Mouse (Mus musculus) MEL-GATA-1-ER (cell line): ENCODE measurements at regions not wholly inside any gene's neighbourhood (a gene's known extent, or its start where the extent isn't known, plus 50 kb on each side); places are given as distances from the start of the nearest gene placed in this dataset.

Source experiments
- DNase-seq: peaks from one replicate; pipeline ENCODE4 v3.0.0-alpha.2; 2012; ENCODE audit warnings: low read depth; ENCODE audit errors: extremely low read depth

DNA sequence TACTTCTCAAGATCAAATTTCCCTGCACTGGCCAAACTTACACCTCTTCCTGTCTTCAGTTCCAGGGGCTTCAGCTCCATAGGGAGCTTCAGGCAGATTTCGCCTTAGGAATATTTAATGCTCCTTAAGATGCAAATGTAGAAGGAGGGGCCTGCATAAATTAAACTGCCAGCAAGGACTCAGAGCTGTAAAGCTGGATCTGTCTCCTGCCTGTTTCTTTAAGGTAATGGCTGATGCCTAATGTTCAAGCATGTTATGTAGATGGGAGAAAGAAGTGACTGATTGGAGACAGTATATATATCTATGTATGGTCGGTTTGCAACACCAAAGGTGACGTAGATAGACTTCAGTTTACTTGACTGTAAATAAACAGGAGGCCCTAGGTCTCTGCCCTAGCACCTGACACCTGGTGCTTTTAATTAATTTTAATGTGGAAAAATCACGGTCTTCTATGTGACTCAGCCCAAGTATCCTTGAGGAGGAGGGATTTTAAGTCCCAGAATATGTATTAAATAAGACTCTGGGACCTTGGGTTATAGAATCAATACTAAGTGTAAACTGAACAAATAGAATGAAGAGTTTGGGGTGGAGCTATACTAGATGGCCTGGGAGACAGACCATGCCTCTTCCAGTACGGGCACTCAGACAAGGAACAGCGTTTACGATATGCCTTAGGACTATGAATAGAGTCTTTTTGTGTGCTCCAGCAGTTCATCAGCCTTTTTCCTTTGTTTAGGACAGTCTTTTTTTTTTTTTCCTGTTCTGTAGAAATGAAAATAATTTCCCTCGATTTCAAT, 651.7 kb upstream of the Lmcd1 start:
- no peak for DNase-seq

- DNase-seq = no peak
Measured at GRCm38 (mm10) chr6:111622481-111623139, 650.9 kb upstream of the Lmcd1 start.

GRCm38 (mm10) chr6:111623140-111623497, 650.4 kb upstream of the Lmcd1 start:
- DNase-seq = no peak

GRCm38 (mm10) chr6:111625501-111625900, 648.1 kb upstream of the Lmcd1 start:
- DNase-seq = no peak

DNA sequence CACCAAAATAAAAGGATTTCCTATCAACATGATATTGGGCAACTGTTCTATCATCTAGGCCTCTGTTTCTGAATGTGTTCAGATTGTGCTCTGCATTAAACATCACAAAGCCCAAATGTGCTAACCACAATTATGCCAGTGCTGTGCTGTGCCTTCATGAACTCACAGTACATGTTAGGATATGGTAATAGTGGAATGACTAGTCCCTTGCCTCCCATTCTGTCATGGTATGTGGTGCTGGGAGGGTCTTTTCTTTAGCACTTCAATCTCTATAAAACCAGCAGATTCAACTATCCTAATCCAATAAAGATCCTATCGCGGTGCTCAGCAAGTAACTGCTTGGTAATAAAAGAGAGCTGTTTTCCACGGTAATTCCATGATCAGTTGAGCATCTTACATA, 620.8 kb upstream of the Lmcd1 start:
- no peak for DNase-seq

- no peak for DNase-seq
Measured at GRCm38 (mm10) chr6:111659957-111660356, 613.6 kb upstream of the Lmcd1 start.

DNA sequence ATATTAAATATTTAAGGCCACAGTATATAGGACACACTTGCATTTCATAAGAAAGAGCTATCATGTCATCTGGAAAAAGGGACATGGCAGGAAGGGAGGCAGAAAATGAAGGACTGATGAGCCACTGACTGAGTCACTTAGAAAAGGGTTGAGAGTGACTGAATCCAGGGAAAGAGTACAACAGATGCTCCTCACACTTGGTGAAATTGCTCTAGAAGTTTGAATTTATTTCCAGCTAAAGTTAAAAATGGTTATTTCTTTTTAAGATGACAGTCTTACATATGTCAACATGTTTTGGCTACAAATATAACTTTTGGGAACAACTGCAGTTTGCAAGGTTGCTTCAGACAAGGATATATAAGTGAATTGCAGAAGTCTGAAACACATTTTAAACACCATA, 609.0 kb upstream of the Lmcd1 start:
- DNase-seq = no peak

DNA sequence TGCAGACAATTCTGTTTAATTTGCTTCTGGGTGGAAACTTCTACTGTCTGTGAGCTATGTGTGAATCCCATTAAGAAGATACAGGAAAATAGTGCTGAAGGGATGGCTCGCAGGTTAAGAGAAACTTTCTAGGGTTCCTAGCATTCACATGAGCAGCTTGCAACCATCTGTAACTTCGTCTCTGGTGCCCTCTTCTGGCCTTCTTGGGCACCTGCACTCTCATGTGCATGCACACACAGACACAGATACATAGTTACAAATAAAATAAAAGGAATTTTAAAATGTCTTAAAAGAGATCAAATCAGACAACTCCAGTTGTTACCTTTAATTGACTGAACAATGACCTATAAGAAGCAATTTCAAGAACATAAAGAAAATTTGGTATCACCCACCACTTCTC, 588.6 kb upstream of the Lmcd1 start:
- DNase-seq = no peak

DNA sequence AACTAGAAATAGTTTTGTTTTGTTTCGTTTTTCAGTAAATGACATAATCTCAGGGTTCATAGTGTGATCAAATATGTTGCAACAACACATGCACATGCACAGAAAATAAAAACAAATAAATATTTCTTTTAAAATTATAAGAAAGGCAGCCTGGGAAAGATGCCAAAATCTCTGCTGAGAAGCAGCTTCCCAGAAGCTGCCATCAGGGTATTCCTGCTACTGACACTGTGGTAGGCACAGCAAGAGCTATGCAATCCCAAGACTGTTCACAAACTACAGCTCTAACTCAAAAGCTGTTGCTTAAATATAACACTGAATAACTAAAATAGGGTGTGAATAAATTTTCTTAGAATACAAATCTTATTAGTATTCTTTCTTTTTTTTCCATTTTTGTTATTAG, 570.7 kb upstream of the Lmcd1 start:
- no peak for DNase-seq

- no peak for DNase-seq
Measured at GRCm38 (mm10) chr6:111708277-111708676, 565.3 kb upstream of the Lmcd1 start.

GRCm38 (mm10) chr6:111725969-111726368, 547.6 kb upstream of the Lmcd1 start:
- no peak for DNase-seq

DNA sequence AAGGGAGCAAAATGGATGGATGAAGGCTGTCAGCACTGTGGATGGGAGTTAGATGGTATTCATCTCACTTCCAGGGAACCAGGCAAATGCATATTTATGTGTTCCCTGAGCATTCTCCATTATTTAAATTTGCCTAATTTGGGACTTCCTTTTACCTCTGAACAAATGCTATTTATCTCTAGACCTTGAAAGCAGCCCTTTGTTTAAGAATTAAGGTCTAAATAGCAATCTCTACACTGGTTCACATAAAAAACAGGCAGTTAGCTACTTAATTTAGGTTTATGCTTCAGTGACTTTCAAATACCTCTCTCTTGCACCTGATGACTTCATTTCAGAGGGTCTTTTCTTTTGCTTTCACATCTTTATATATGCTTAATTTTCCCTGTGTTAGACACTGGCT, 543.2 kb upstream of the Lmcd1 start:
- no peak for DNase-seq

DNA sequence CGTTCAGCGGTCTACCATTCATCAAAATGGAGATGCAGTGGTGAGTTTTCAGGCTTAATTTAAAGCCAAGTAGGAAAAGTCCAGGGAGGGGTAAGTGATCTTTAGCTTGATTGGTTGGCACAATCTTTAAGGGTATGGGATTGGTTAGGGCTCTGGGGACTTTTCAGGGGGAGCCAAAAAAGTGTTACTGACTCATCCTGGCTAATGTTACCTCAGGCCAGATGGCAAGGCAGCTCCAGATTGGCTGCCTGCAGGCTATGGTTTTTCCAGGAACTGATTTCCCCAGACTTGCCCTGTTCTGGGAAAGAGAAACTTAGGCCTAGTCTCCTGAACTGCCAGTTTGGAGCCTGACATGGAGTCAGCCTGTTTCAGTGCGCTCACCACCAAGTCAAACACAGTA, 539.6 kb upstream of the Lmcd1 start:
- no peak for DNase-seq

DNA sequence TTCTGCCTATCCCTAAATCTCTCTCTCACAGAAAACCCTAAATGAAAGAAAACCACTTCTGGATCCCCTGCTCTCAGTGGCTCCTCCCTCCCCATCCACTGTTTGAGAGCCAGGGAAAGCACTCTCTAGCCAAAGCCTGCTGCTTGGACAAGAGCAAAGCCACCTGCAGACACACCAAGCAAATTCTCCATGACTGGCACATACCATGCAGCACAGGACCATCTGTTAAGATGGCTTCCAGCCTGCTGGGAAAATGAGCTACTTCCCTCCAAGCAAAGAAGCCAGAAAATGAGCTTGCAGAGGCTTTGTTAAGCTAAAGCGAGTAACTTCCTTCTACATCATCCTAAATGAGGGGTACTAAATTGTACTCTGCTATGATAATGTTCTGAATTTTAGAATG, 534.6 kb upstream of the Lmcd1 start:
- no peak for DNase-seq

- no peak for DNase-seq
Measured at GRCm38 (mm10) chr6:111781710-111782481, 491.7 kb upstream of the Lmcd1 start.

GRCm38 (mm10) chr6:111808611-111809010, 464.9 kb upstream of the Lmcd1 start:
- no peak for DNase-seq

DNA sequence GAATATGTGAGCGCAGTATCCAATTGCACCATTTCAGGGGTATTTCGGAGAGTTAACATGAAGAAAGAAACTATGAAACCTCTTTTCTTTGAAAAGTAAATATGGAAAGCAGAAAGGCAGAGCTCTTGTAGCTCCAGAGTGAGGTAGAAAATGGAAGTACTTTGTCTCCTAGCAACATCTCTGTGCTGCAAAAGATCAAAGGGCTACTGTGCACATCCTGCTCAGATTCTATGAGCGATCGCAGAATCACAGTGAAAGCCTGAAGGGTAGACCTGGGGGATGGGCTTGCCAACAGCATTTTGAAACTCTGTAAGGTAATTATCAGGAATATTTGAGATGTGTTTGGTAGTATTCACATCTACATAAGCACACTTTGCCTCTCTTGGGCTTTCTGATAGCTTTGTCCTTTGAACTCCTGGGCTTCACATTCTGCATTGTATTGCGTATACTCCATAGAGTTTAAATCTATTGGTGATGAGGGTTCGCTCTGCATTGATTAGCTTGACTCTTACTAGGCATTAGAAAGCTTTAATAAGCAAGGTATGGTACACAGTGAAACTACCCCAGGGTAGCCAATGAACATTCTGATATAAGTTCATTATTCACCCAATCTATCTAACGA, 459.5 kb upstream of the Lmcd1 start:
- DNase-seq = no peak

GRCm38 (mm10) chr6:111815150-111815549, 458.4 kb upstream of the Lmcd1 start:
- no peak for DNase-seq

GRCm38 (mm10) chr6:111820265-111820664, 453.3 kb upstream of the Lmcd1 start:
- DNase-seq = no peak

- no peak for DNase-seq
Measured at GRCm38 (mm10) chr6:111844321-111844835, 429.2 kb upstream of the Lmcd1 start.

DNA sequence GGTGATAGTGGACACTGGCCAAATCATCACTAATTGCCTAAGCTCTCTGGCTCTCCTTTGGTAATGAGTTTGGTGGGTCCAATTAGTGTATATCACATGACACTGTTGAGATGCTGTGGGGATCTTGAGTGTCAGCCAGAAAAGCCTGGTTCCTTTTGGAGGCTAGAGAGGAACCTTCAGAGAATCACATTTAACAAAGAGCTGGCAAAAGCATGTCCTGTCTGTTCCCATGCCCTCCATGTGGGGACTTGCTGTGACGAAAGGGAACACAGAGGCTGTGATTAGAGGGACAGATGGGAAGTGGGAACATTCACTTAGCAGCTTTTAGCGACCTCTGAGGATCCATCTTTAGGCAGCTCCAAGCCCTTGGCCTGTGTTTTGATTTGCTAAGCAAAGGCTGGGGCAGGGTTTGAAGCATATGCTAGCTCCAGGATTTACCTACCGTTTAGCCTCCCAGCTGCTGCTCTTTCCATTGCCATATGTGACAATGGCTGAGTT, 407.4 kb upstream of the Lmcd1 start:
- DNase-seq = no peak

DNA sequence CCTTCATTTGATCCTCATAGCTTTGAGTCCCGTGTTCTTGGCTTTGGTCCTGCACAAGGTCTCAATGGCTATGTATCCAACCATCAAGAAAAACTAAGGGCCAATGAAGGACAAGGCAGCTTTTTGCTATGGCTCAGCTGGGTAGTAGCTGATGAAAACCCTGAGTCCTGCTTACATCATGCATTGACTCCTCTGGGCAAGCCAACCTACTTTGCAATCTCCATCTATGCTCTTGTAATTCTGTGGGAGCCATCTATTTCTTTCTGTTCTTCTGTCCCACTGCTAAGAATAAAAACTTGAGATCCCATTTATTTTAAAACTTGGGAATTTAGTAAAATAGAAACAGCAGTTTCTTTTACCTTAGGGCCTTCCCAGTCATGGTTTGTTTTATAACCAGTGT, 391.0 kb upstream of the Lmcd1 start:
- no peak for DNase-seq
